Mouse (Mus musculus) liver, postnatal 0 days (tissue): ENCODE measurements around the gene Sec14l4. TPM values are rescaled to one million over a fixed set of nuclear protein-coding genes. Genes with fewer than 3 reads are reported as not detected.

Experiments
- ATAC-seq: fragments of 200-750 bp; cut with Nextera tagmentation; 2 replicates; pipeline ENCODE4 v1.8.0; 2017; ENCODE audit warnings: mild to moderate bottlenecking, moderate library complexity
- DNase-seq: peaks from one replicate; pipeline ENCODE4 v3.0.0-alpha.2; 2016
- H3K27ac ChIP-seq: fragments of 300-500 bp; sonication (generic); 2 replicates; pipeline ENCODE4 v1.5.1; 2014; ENCODE audit warnings: antibody characterized with exemption, moderate library complexity, mild to moderate bottlenecking, low read depth
- H3K27me3 ChIP-seq: fragments of 300-500 bp; sonication (generic); 2 replicates; pipeline ENCODE4 v1.6.1; 2014; ENCODE audit warnings: low read length, control low read depth, mixed read lengths; ENCODE audit not compliant: insufficient read depth
- H3K36me3 ChIP-seq: fragments of 300-500 bp; sonication (generic); replicated peaks from 2 replicates; pipeline ENCODE4 v1.6.1; 2014; ENCODE audit warnings: mild to moderate bottlenecking, control low read depth, low read length, moderate library complexity, mixed read lengths; ENCODE audit not compliant: insufficient read depth
- H3K4me1 ChIP-seq: fragments of 300-500 bp; sonication (generic); 2 replicates; pipeline ENCODE4 v1.6.1; 2014; ENCODE audit warnings: antibody characterized with exemption, mild to moderate bottlenecking, control low read depth; ENCODE audit not compliant: insufficient read depth
- H3K4me2 ChIP-seq: fragments of 300-500 bp; sonication (generic); 2 replicates; pipeline ENCODE4 v1.6.1; 2014; ENCODE audit warnings: low read depth, mild to moderate bottlenecking, low read length, moderate library complexity, mixed read lengths
- H3K4me3 ChIP-seq: fragments of 300-500 bp; sonication (generic); 2 replicates; pipeline ENCODE4 v1.5.1; 2014; ENCODE audit warnings: low read depth, low read length
- H3K9ac ChIP-seq: fragments of 300-500 bp; sonication (generic); replicated peaks from 2 replicates; pipeline ENCODE4 v1.6.1; 2014; ENCODE audit warnings: mild to moderate bottlenecking, moderate library complexity
- H3K9me3 ChIP-seq: fragments of 300-500 bp; sonication (generic); 2 replicates; pipeline ENCODE4 v1.6.1; 2016; ENCODE audit warnings: mild to moderate bottlenecking, control low read depth, low read length, mixed read lengths
- CTCF ChIP-seq: sonication (generic); IDR thresholded peaks from 2 replicates; pipeline ENCODE4 v1.5.1; 2016; ENCODE audit warnings: antibody characterized with exemption, low read depth
- EP300 ChIP-seq: IDR thresholded peaks from 2 replicates; pipeline ENCODE4 v1.6.1; 2016; ENCODE audit warnings: antibody characterized with exemption, low read depth, mild to moderate bottlenecking
- WGBS: fragments of 180-500 bp; shearing (Covaris S2); extraction: QIAGEN DNeasy Blood & Tissue Kit; methylation state at CpG from one replicate; pipeline ENCODE4 v1.1.7; 2014; ENCODE audit not compliant: insufficient replicate concordance; 5-methylcytosine and 5-hydroxymethylcytosine counted together
- polyA plus RNA-seq: library from polyadenylated mRNA; unstranded; fragments of >200 nt; fragmentation: Nextera tagmentation; extraction: Ambion mirVana; gene quantifications from 2 replicates; pipeline ENCODE4 v1.2.1, GENCODE M21; 2015

The Sec14l4 gene
- 10.9 and 12.1 TPM in 2 replicates for polyA plus RNA-seq

DNA sequence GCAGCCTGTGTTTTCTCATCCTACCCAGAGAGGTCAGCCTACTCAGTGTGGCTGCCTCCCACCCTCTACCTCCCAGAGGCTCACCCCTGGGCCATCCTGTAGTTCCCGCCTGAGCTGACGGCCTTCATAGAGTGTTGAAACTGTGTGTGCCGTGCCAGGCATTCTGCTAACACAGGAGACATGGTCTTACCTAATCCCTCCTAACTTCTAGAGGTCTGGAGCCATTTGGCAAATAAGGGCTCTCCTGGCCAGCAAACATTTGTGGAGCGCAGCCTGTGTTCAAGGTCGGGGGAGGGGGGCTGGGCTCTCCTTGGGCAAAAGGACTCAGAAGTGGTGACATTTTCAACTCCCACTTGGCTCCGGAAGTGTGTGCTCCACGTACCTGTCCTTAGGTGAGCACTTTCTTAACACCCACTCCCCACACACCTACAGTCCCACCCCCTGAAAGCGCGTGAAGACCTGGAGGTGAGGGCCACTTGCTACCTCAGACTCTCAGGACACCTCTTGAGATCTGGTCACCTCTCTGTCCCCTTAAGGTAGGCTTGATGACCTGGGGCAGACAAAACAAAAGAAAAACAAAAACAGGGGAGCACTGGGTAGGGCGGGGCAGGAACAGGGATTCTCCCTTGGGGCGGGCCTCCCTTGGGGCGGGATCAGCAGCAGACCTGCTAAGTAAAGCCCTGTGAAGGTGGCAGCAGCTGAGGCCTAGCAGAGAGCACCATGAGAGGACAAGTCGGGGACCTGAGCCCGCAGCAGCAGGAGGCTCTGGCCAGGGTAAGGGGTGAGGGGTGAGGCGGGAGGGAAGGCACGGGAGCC is at the start of gene Sec14l4:
Gene Sec14l4, plus strand, starts transcription at position 337 of the 816 bp plus-strand sequence.
- H3K4me1 ChIP-seq, result peaks cover 8% of the 10 kb centered on the region
- peak within 1 kb of the TSS; percentile 62 for H3K4me2 ChIP-seq
- DNase-seq, result peak; percentile 62
- ATAC-seq, result peak; percentile 66
- peak within 1 kb of the TSS; percentile 63 for H3K9ac ChIP-seq
- H3K27me3 ChIP-seq, result no peaks in the 10 kb centered on the region
- no peaks in the 10 kb centered on the region for H3K36me3 ChIP-seq
- WGBS, result 46% methylated on average over 16 of the region's 16 CpGs
- peak within 1 kb of the TSS; percentile 47 for H3K4me3 ChIP-seq
- H3K27ac ChIP-seq, result peak within 1 kb of the TSS; percentile 95
- no peaks in the 10 kb centered on the region for H3K9me3 ChIP-seq
- TF ChIP-seq CTCF (no peak), EP300 (no peak)

DNA sequence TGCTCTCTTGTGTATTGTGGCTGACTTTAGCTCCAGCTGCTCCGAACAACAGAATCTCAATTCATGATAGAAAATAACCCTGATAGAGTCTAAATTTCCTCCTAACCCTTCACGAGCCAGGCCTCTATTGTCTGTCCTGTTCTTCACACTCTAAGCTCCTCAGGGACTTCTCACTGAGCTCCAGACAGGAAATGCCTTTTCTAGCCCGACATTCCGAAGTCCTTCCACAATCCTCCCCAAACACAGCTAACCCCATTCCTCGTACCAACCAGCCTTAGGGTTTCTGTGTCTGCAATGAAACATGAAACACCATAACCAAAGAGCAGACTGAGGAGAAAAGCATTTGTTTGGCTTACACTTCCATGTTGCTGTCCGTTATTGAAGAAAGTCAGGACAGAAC is 49.7 kb upstream of the Sec14l4 start:
- no peak overlapping the region for H3K27ac ChIP-seq
- H3K4me2 ChIP-seq, result no peak overlapping the region
- WGBS, result 67% methylated on average over 6 of the region's 6 CpGs

GRCm38 (mm10) chr11:3982275-3983209 is 48.7 kb upstream of the Sec14l4 start:
- Histone ChIP-seq H3K4me3 (no peak overlapping the region), H3K4me1 (peaks cover 12% of the 10 kb centered on the region; the same call in 1 of the 2 replicates), H3K27me3 (peaks cover 10% of the 10 kb centered on the region), H3K9me3 (no peaks in the 10 kb centered on the region), H3K27ac (peak overlapping the region; percentile 80; the same call in 1 of the 2 replicates), H3K4me2 (no peak overlapping the region; the same call in 1 of the 2 replicates), H3K36me3 (peaks cover 24% of the 10 kb centered on the region), H3K9ac (no peak overlapping the region; the same call in 1 of the 2 replicates)
- no peak for DNase-seq
- ATAC-seq, result no peak
- TF ChIP-seq CTCF, result no peak
- no peak for TF ChIP-seq EP300
- WGBS, result 53% methylated on average over 7 of the region's 7 CpGs

More for the DNA sequence above, 49.7 kb upstream of the Sec14l4 start:
- H3K4me3 ChIP-seq, result no peak overlapping the region
- H3K27me3 ChIP-seq, result peaks cover 10% of the 10 kb centered on the region
- no peak for ATAC-seq
- H3K9ac ChIP-seq, result no peak overlapping the region
- H3K9me3 ChIP-seq, result no peaks in the 10 kb centered on the region
- H3K4me1 ChIP-seq, result peaks cover 12% of the 10 kb centered on the region; the same call in 1 of the 2 replicates
- no peak for DNase-seq
- peaks cover 30% of the 10 kb centered on the region for H3K36me3 ChIP-seq
- no peak for TF ChIP-seq CTCF
- TF ChIP-seq EP300, result no peak

DNA sequence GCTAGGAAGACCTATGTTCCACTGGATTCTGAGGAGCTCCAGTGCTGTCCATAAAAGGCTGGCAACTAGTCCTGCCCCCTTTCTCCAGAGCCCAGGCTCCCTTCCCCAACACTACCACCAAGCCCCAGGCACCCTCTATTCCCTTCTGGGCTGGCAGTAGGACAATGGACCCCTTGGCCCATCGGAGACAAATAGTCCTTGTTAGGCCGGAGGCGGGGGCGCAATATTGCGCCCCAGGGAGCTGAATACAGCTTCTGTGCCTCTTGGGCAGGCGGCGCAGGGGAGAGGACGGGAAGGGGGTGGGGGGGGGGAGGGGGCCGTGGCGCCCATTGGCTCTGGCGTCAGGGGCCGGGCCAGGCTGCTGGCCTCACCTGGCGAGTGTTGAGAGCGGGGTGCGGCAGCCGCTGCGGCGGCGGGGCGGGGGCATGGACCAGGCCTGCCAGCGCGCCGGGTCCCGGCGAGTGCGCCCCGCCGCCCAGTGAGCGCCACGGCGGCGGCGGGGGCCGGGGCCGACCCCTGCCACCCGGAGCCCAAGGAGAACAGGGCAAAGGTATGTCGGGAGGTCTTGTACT is 47.9 kb upstream of the Sec14l4 start, which contains the start of gene Gal3st1:
Gene Gal3st1, plus strand, starts transcription at position 346 of the 572 bp plus-strand sequence.
- peak within 1 kb of the TSS; percentile 59 for H3K4me2 ChIP-seq
- peaks cover 10% of the 10 kb centered on the region for H3K27me3 ChIP-seq
- TF ChIP-seq CTCF (no peak), EP300 (no peak)
- DNase-seq (peak; percentile 64), ATAC-seq (peak; percentile 83)
- peak within 1 kb of the TSS; percentile 42 for H3K4me3 ChIP-seq
- H3K36me3 ChIP-seq, result peaks cover 16% of the 10 kb centered on the region
- no peaks in the 10 kb centered on the region for H3K9me3 ChIP-seq
- peak within 1 kb of the TSS; percentile 80 for H3K27ac ChIP-seq
- peak within 1 kb of the TSS; percentile 51 for H3K9ac ChIP-seq
- H3K4me1 ChIP-seq, result peaks cover 12% of the 10 kb centered on the region; the same call in 1 of the 2 replicates
- whole genome bisulfite sequencing, result 3% methylated on average over 34 of the region's 37 CpGs

- Histone ChIP-seq H3K27ac (peak overlapping the region; percentile 80), H3K27me3 (peaks cover 10% of the 10 kb centered on the region), H3K9ac (peak overlapping the region; percentile 51), H3K4me3 (peak overlapping the region; percentile 42), H3K9me3 (no peaks in the 10 kb centered on the region), H3K4me1 (peaks cover 12% of the 10 kb centered on the region; the same call in 1 of the 2 replicates), H3K4me2 (peak overlapping the region; percentile 59), H3K36me3 (peaks cover 10% of the 10 kb centered on the region)
- ATAC-seq, result peak; percentile 79
- DNase-seq, result peak; percentile 42
- 10% methylated on average over 15 of the region's 15 CpGs for WGBS
- TF ChIP-seq EP300 (no peak), CTCF (no peak)
Observed at GRCm38 (mm10) chr11:3983863-3984745, 47.2 kb upstream of the Sec14l4 start.
